Mouse (Mus musculus) lung, adult 2 months (tissue): ENCODE results near the gene Zdhhc19. TPM values are rescaled to one million over a fixed set of nuclear protein-coding genes. Genes with fewer than 3 reads are reported as not detected.

Experiments used
- DNase-seq: peaks from one replicate; pipeline ENCODE4 v3.0.0; 2022
- H3K4me1 ChIP-seq: fragments of 200-500 bp; 2 replicates; pipeline ENCODE4 v1.6.1; 2011; ENCODE audit warnings: low read length; ENCODE audit not compliant: control insufficient read depth, insufficient read depth
- H3K4me3 ChIP-seq: fragments of 200-500 bp; replicated peaks from 2 replicates; pipeline ENCODE3; 2011; ENCODE audit warnings: low read depth, mild to moderate bottlenecking, control low read depth, low read length; ENCODE audit errors: extremely low read depth
- CTCF ChIP-seq: fragments of 200-500 bp; IDR thresholded peaks from 2 replicates; pipeline ENCODE4 v1.5.1; 2011; ENCODE audit warnings: mild to moderate bottlenecking, low read length, control low read depth; ENCODE audit not compliant: insufficient read depth
- POLR2A ChIP-seq: fragments of 200-500 bp; IDR thresholded peaks from 2 replicates; pipeline ENCODE4 v1.6.1; 2011; ENCODE audit warnings: low read depth, mild to moderate bottlenecking, control low read depth, low read length, borderline replicate concordance; ENCODE audit errors: extremely low read depth
- WGBS: fragments of 180-500 bp; shearing (Covaris S2); methylation state at CpG from one replicate; pipeline ENCODE4 v1.1.7; 2018; 5-methylcytosine and 5-hydroxymethylcytosine counted together
- polyA plus RNA-seq: library from polyadenylated mRNA; depleted of rRNA; stranded (reverse); fragments of >200 nt; gene quantifications from 2 replicates; pipeline ENCODE4 v1.2.3, GENCODE M21; 2012

Gene Zdhhc19
- polyA plus RNA-seq, 1 experiment = not detected

- DNase-seq = no peak
- no peak overlapping the region for H3K4me3 ChIP-seq
- no peak for TF ChIP-seq POLR2A
- H3K4me1 ChIP-seq = no peaks in the 10 kb centered on the region
- 48% methylated on average over 6 of the region's 6 CpGs for WGBS
Measured at GRCm38 (mm10) chr16:32568401-32568800, 72.3 kb downstream of the Zdhhc19 start.

- no peaks in the 10 kb centered on the region for H3K4me1 ChIP-seq
- TF ChIP-seq CTCF = no peak
- TF ChIP-seq POLR2A = no peak
- no peak overlapping the region for H3K4me3 ChIP-seq
- DNase-seq = no peak
- WGBS = 69% methylated on average over 3 of the region's 3 CpGs
Measured at GRCm38 (mm10) chr16:32570042-32570441, 74.0 kb downstream of the Zdhhc19 start.

- DNase-seq = no peak
- Histone ChIP-seq H3K4me3 (no peak overlapping the region), H3K4me1 (no peaks in the 10 kb centered on the region)
- 63% methylated on average over 4 of the region's 4 CpGs for WGBS
- TF ChIP-seq POLR2A (no peak), CTCF (no peak)
Measured at GRCm38 (mm10) chr16:32572528-32572927, 76.5 kb downstream of the Zdhhc19 start.

GRCm38 (mm10) chr16:32586482-32586881, 90.4 kb downstream of the Zdhhc19 start:
- no peaks in the 10 kb centered on the region for H3K4me1 ChIP-seq
- 77% methylated on average over 4 of the region's 4 CpGs for WGBS
- no peak for DNase-seq
- TF ChIP-seq CTCF = no peak
- no peak for TF ChIP-seq POLR2A
- no peak overlapping the region for H3K4me3 ChIP-seq

- DNase-seq = no peak
- H3K4me3 ChIP-seq = no peak overlapping the region
- TF ChIP-seq POLR2A (no peak), CTCF (no peak)
- 82% methylated on average over 3 of the region's 3 CpGs for WGBS
- no peaks in the 10 kb centered on the region for H3K4me1 ChIP-seq
Measured at GRCm38 (mm10) chr16:32588568-32588967, 92.5 kb downstream of the Zdhhc19 start.

GRCm38 (mm10) chr16:32591521-32591920, 95.5 kb downstream of the Zdhhc19 start:
- Histone ChIP-seq H3K4me3 (no peak overlapping the region), H3K4me1 (peaks cover 2% of the 10 kb centered on the region; the same call in 1 of the 2 replicates)
- 89% methylated on average over 8 of the region's 8 CpGs for WGBS
- no peak for DNase-seq
- TF ChIP-seq POLR2A (no peak), CTCF (no peak)

GRCm38 (mm10) chr16:32593283-32593805, 97.3 kb downstream of the Zdhhc19 start:
- WGBS = 74% methylated on average over 5 of the region's 5 CpGs
- no peak for DNase-seq
- TF ChIP-seq CTCF = no peak
- no peak for TF ChIP-seq POLR2A
- peaks cover 2% of the 10 kb centered on the region; the same call in 1 of the 2 replicates for H3K4me1 ChIP-seq
- H3K4me3 ChIP-seq = no peak overlapping the region

GRCm38 (mm10) chr16:32593916-32594315, 97.9 kb downstream of the Zdhhc19 start:
- no peak for DNase-seq
- WGBS = 66% methylated on average over 5 of the region's 5 CpGs
- peaks cover 2% of the 10 kb centered on the region; the same call in 1 of the 2 replicates for H3K4me1 ChIP-seq
- H3K4me3 ChIP-seq = no peak overlapping the region
- TF ChIP-seq CTCF (no peak), POLR2A (no peak)

- no peak overlapping the region for H3K4me3 ChIP-seq
- H3K4me1 ChIP-seq = peaks cover 2% of the 10 kb centered on the region; the same call in 1 of the 2 replicates
- no peak for DNase-seq
- TF ChIP-seq POLR2A (no peak), CTCF (no peak)
- WGBS = 69% methylated on average over 5 of the region's 5 CpGs
Measured at GRCm38 (mm10) chr16:32594701-32595100, 98.6 kb downstream of the Zdhhc19 start.

- DNase-seq = no peak
- 81% methylated on average over 10 of the region's 10 CpGs for WGBS
- peaks cover 2% of the 10 kb centered on the region; the same call in 1 of the 2 replicates for H3K4me1 ChIP-seq
- TF ChIP-seq POLR2A (no peak), CTCF (no peak)
- H3K4me3 ChIP-seq = no peak overlapping the region
Measured at GRCm38 (mm10) chr16:32595142-32595855, 99.2 kb downstream of the Zdhhc19 start.

- DNase-seq = no peak
- TF ChIP-seq CTCF (no peak), POLR2A (no peak)
- 26% methylated on average over 4 of the region's 4 CpGs for WGBS
- H3K4me1 ChIP-seq = peaks cover 2% of the 10 kb centered on the region; the same call in 1 of the 2 replicates
- H3K4me3 ChIP-seq = no peak overlapping the region
Measured at GRCm38 (mm10) chr16:32597909-32598381, 101.9 kb downstream of the Zdhhc19 start.
